Mouse (Mus musculus) liver, postnatal 0 days (tissue): ENCODE data around the gene Il1r1.

ENCODE experiments used
- CTCF ChIP-seq: sonication (generic); IDR thresholded peaks from 2 replicates; pipeline ENCODE4 v1.5.1; 2016; ENCODE audit warnings: antibody characterized with exemption, low read depth
- EP300 ChIP-seq: IDR thresholded peaks from 2 replicates; pipeline ENCODE4 v1.6.1; 2016; ENCODE audit warnings: antibody characterized with exemption, low read depth, mild to moderate bottlenecking

DNA sequence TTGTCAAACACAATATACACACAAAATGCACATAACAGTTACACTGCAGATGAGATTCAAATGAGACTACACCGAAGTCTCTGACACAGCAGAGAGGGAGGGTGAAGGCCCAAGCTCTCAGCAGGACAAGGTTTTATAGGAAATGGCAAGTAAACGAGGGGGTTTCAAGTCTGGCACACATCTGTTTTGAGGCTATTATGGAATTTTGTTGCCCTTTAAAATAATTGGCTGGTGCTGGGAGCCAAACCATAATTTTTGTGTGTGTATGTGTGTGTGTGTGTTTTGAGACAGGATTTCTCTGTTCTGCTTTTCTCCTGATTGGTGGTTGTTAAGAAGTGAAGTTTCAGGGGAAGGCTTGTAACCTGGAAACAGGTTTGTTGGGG lies 128.0 kb downstream of the Il1r1 start:
- TF ChIP-seq CTCF (no peak), EP300 (no peak)
